Mouse (Mus musculus) olfactory bulb, adult 2 months (tissue): ENCODE data around the gene Rnf187. TPM values are rescaled to one million over a fixed set of nuclear protein-coding genes. Genes with fewer than 3 reads are reported as not detected.

Source experiments
- H3K27ac ChIP-seq: fragments of 200-500 bp; 2 replicates; pipeline ENCODE4 v1.5.1; 2012; ENCODE audit warnings: low read depth, low read length; ENCODE audit not compliant: insufficient read depth
- H3K4me1 ChIP-seq: fragments of 200-500 bp; 2 replicates; pipeline ENCODE4 v1.6.1; 2012; ENCODE audit warnings: low read length; ENCODE audit not compliant: control insufficient read depth, insufficient read depth
- H3K4me3 ChIP-seq: fragments of 200-500 bp; 2 replicates; pipeline ENCODE4 v1.5.1; 2012; ENCODE audit warnings: mild to moderate bottlenecking, low read depth, low read length, moderate library complexity; ENCODE audit not compliant: insufficient read depth
- CTCF ChIP-seq: fragments of 200-500 bp; IDR thresholded peaks from 2 replicates; pipeline ENCODE4 v1.5.1; 2012; ENCODE audit warnings: low read depth, mild to moderate bottlenecking, low read length, moderate library complexity; ENCODE audit not compliant: insufficient read depth
- POLR2A ChIP-seq: fragments of 200-500 bp; IDR thresholded peaks from 2 replicates; pipeline ENCODE4 v1.6.1; 2012; ENCODE audit warnings: mild to moderate bottlenecking, low read depth, low read length, moderate library complexity; ENCODE audit not compliant: insufficient read depth
- WGBS: fragments of 180-500 bp; shearing (Covaris S2); methylation state at CpG from one replicate; pipeline ENCODE4 v1.1.7; 2018; 5-methylcytosine and 5-hydroxymethylcytosine counted together
- polyA plus RNA-seq: library from polyadenylated mRNA; stranded (reverse); fragments of >200 nt; gene quantifications from 2 replicates; pipeline ENCODE4 v1.2.4, GENCODE M21; 2012; ENCODE audit warnings: low replicate concordance; ENCODE audit not compliant: missing spikeins, insufficient read depth, insufficient read length

Gene Rnf187
- polyA plus RNA-seq, 1 experiment, result not detected

DNA sequence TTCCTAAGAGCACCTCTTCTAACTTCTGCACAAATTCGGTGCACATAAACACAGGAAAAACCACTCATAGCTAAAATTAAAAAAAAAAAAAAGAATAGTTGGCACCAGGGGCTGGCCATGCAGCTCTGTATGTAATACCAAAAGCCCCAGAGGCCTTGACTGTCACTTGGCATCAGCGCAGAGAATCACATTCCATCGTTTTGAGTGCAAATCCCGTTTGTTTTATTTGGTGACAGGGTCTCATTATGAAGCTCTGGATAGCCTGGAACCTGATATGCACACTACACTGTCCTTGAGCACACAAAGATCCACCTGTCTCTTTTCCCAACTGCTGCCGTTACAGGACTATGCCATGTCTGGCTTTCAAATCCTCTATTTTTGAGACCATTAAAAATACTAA is 12.5 kb upstream of the Rnf187 start:
- H3K4me1 ChIP-seq, result peaks cover 6% of the 10 kb centered on the region; the same call in 1 of the 2 replicates
- TF ChIP-seq CTCF (no peak), POLR2A (no peak)
- WGBS, result 44% methylated on average over 5 of the region's 5 CpGs
- H3K4me3 ChIP-seq, result no peak overlapping the region
- H3K27ac ChIP-seq, result peak overlapping the region; percentile 46

DNA sequence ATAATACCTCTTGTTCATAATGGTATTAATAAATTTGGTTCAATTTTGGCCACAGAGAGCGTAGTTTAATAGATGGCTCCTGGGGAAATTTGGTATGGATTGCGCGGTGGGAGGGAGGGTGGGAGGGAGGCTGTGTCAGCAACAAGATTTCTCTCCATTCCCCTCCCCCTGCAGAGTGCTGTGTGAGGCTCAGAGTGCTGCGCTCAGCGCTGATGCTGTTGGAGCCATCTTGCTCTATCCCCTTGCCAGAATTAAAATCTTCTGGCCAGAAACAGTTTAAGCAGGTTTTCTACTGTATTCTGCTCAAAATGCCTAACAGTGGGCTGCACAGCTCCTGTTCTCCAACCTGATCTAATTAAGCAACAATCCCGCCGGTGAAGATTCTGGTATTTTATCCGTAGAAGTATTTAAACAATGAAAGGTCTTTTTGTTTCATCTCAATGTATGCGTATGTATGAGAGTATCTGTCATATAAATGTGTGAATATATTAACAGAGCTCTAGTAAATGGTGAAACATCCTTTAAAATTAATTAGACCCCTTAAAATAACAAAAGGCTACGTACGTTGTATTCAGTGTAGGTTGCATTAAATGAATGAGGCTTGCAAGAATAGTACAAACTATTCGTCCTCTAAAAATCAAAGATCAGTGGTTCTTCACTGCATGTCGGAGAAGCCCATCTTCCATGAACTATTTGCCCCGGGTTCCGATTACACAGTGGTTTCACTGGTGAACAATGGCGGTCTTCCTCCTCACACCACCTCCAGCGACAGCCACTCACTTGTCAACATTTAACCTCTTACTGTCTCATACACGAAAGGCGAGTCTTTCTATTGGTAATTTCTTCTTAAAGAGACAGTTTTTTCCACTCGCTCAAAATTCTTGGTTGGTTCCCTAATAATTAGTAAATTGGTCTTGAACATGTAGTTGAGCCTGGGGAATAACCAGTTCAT is 11.0 kb upstream of the Rnf187 start:
- peak overlapping the region; percentile 91 for H3K4me3 ChIP-seq
- peaks cover 7% of the 10 kb centered on the region for H3K4me1 ChIP-seq
- TF ChIP-seq CTCF (no peak), POLR2A (no peak)
- WGBS, result 4% methylated on average over 20 of the region's 20 CpGs
- peak overlapping the region; percentile 99 for H3K27ac ChIP-seq

DNA sequence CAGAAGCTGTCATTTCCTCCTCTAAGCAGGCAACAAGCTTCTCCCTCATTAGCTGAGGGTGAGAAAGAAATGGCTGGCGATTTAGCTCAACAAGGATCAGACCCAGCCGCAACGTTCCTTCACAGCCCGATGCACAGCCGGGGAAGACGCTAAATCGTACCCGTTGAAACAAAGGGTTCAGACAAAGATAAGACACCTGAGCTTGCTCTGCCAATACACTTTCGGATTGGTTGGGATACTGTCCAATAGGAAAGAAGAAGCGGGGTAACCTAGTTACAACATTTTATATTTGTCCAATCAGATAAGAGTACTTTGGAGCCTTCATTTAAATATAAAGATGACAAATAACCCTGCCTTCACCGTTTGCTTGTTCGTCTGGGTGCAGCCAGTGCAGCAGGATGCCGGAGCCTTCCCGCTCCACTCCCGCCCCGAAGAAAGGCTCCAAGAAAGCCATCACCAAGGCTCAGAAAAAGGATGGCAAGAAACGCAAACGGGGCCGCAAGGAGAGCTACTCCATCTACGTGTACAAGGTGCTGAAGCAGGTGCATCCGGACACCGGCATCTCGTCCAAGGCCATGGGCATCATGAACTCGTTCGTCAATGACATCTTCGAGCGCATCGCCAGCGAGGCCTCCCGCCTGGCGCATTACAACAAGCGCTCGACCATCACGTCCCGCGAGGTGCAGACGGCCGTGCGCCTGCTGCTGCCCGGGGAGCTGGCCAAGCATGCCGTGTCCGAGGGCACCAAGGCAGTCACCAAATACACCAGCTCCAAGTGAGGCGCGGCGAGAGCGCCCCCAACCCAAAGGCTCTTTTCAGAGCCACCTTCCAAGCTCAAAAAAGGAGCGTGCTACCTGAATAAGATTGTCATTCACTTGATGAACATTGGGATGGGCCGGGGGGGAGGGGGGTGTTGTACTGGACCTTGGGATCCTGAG is 10.1 kb upstream of the Rnf187 start, which contains the start of gene Hist3h2ba:
Hist3h2ba (plus strand) TSS at position 379 of the 938 bp plus-strand sequence.
- TF ChIP-seq CTCF (no peak), POLR2A (peak; percentile 99)
- under 1% methylated on average over 48 of the region's 48 CpGs for WGBS

GRCm38 (mm10) chr11:58947798-58948528 is 9.2 kb upstream of the Rnf187 start:
- peak overlapping the region; percentile 54 for H3K4me3 ChIP-seq
- 4% methylated on average over 23 of the region's 23 CpGs for WGBS
- TF ChIP-seq CTCF, result no peak
- TF ChIP-seq POLR2A, result no peak
- peak overlapping the region; percentile 98 for H3K27ac ChIP-seq
- peaks cover 19% of the 10 kb centered on the region for H3K4me1 ChIP-seq

More for the DNA sequence above, 10.1 kb upstream of the Rnf187 start, which contains the start of gene Hist3h2ba:
- Histone ChIP-seq H3K4me1 (peaks cover 15% of the 10 kb centered on the region), H3K4me3 (peak within 1 kb of the TSS; percentile 91), H3K27ac (peak within 1 kb of the TSS; percentile 99)

DNA sequence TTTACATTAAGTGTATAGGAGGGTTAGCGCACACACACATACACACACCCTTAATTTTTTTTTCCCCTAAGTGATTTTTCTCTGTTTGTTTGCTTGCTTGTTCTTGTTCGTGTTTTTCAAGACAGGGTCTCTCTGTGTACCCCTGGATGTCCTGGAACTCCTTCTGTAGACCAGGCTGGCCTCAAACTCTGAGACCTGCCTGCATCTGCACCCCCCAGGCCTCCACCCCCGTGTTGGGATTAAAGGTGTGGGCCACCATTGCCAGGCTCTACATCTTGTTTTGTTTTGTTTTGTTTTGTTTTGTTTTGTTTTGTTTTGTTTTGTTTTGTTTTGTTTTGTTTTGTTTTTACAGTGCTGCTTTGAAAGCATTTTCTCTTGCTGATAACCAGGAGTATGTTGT is 8.6 kb upstream of the Rnf187 start:
- Histone ChIP-seq H3K4me3 (no peak overlapping the region), H3K27ac (peak overlapping the region; percentile 98), H3K4me1 (peaks cover 19% of the 10 kb centered on the region)
- TF ChIP-seq CTCF (no peak), POLR2A (no peak)
- 58% methylated on average over 3 of the region's 3 CpGs for WGBS

GRCm38 (mm10) chr11:58944136-58944535 is 5.4 kb upstream of the Rnf187 start:
- H3K27ac ChIP-seq, result 0 out of 2 replicates have a peak overlapping the region, but pooled peaks have one; percentile 46
- 47% methylated on average over 5 of the region's 5 CpGs for WGBS
- H3K4me3 ChIP-seq, result no peak overlapping the region
- no peak for TF ChIP-seq POLR2A
- TF ChIP-seq CTCF, result no peak
- peaks cover 17% of the 10 kb centered on the region for H3K4me1 ChIP-seq

GRCm38 (mm10) chr11:58939088-58939439 is 348 bp upstream of the Rnf187 start:
- H3K4me3 ChIP-seq, result peak overlapping the region; percentile 94
- TF ChIP-seq CTCF (no peak), POLR2A (no peak)
- H3K4me1 ChIP-seq, result peaks cover 21% of the 10 kb centered on the region
- WGBS, result 6% methylated on average over 6 of the region's 6 CpGs
- peak overlapping the region; percentile 72 for H3K27ac ChIP-seq

- H3K4me3 ChIP-seq, result peak overlapping the region; percentile 94
- peak overlapping the region; percentile 72; the same call in 1 of the 2 replicates for H3K27ac ChIP-seq
- whole genome bisulfite sequencing, result 1% methylated on average over 13 of the region's 13 CpGs
- no peak for TF ChIP-seq CTCF
- peaks cover 13% of the 10 kb centered on the region for H3K4me1 ChIP-seq
Measured at GRCm38 (mm10) chr11:58937909-58938308, 807 bp downstream of the Rnf187 start.
